Mouse (Mus musculus) kidney, embryonic 14.5 days (tissue): ENCODE data around the gene Gart. TPM values are rescaled to one million over a fixed set of nuclear protein-coding genes. Genes with fewer than 3 reads are reported as not detected.
A peak's percentile ranks its signal among the peaks of the same experiment; 100 is the strongest.

Experiments
- ATAC-seq: fragments of 200-750 bp; cut with Nextera tagmentation; 2 replicates; pipeline ENCODE4 v1.8.0; 2017; ENCODE audit warnings: moderate number of reproducible peaks, mild to moderate bottlenecking, moderate TSS enrichment, moderate library complexity; ENCODE audit not compliant: low FRiP score, low TSS enrichment
- H3K27ac ChIP-seq: fragments of 300-500 bp; sonication (generic); 2 replicates; pipeline ENCODE4 v1.5.1; 2014; ENCODE audit warnings: low read depth, mild to moderate bottlenecking, low read length, moderate library complexity, mixed read lengths
- H3K27me3 ChIP-seq: fragments of 300-500 bp; sonication (generic); 2 replicates; pipeline ENCODE4 v1.6.1; 2014; ENCODE audit warnings: mild to moderate bottlenecking, low read length; ENCODE audit not compliant: control insufficient read depth, insufficient read depth
- H3K36me3 ChIP-seq: fragments of 300-500 bp; sonication (generic); 2 replicates; pipeline ENCODE4 v1.6.1; 2014; ENCODE audit warnings: low read length, mixed read lengths; ENCODE audit not compliant: control insufficient read depth, insufficient read depth
- H3K4me1 ChIP-seq: fragments of 300-500 bp; sonication (generic); 2 replicates; pipeline ENCODE4 v1.6.1; 2014; ENCODE audit warnings: low read length, mixed read lengths; ENCODE audit not compliant: control insufficient read depth, insufficient read depth
- H3K4me2 ChIP-seq: fragments of 300-500 bp; sonication (generic); replicated peaks from 2 replicates; pipeline ENCODE4 v1.6.1; 2014; ENCODE audit warnings: low read depth, mild to moderate bottlenecking, low read length
- H3K4me3 ChIP-seq: fragments of 300-500 bp; sonication (generic); 2 replicates; pipeline ENCODE4 v1.5.1; 2014; ENCODE audit warnings: mild to moderate bottlenecking, low read length
- H3K9ac ChIP-seq: fragments of 300-500 bp; sonication (generic); 2 replicates; pipeline ENCODE4 v1.6.1; 2014; ENCODE audit warnings: low read depth, mild to moderate bottlenecking, low read length, moderate library complexity
- H3K9me3 ChIP-seq: fragments of 300-500 bp; sonication (generic); 2 replicates; pipeline ENCODE4 v1.6.1; 2016; ENCODE audit warnings: low read length; ENCODE audit not compliant: control insufficient read depth
- WGBS: fragments of 180-500 bp; shearing (Covaris S2); extraction: QIAGEN DNeasy Blood & Tissue Kit; methylation state at CpG from one replicate; pipeline ENCODE4 v1.1.7; 2014; 5-methylcytosine and 5-hydroxymethylcytosine counted together
- polyA plus RNA-seq: library from polyadenylated mRNA; unstranded; fragments of >200 nt; fragmentation: Nextera tagmentation; extraction: Ambion mirVana; gene quantifications from 2 replicates; pipeline ENCODE4 v1.2.1, GENCODE M21; 2014

The Gart gene
- polyA plus RNA-seq, 1 experiment from 2014 or later, result 128 TPM

DNA sequence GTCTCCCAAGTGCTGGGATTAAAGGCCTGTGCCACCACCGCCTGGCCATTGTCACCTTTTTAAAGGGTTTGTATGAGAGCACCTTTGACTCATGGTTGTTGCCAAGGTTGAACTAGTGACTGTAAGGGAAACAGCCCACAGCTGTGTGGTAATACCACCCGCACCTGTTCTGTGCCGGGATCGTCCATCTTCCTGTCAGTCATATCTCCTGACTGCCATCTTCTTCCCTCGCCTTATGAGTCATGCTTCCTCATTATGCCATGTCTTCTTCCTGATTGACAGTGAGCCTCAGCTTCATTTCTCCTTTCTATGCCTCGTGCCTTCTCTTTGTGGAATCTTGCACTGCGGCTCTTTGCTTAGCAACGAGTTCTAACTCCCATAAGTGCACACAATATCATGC, 39.8 kb downstream of the Gart start:
- H3K27ac ChIP-seq, result no peak overlapping the region
- H3K9me3 ChIP-seq, result no peaks in the 10 kb centered on the region
- H3K4me1 ChIP-seq, result no peaks in the 10 kb centered on the region
- ATAC-seq, result no peak
- H3K9ac ChIP-seq, result no peak overlapping the region
- no peaks in the 10 kb centered on the region for H3K27me3 ChIP-seq
- no peak overlapping the region for H3K4me2 ChIP-seq
- H3K4me3 ChIP-seq, result no peak overlapping the region
- no peaks in the 10 kb centered on the region for H3K36me3 ChIP-seq
- WGBS, result 92% methylated on average over 8 of the region's 8 CpGs

DNA sequence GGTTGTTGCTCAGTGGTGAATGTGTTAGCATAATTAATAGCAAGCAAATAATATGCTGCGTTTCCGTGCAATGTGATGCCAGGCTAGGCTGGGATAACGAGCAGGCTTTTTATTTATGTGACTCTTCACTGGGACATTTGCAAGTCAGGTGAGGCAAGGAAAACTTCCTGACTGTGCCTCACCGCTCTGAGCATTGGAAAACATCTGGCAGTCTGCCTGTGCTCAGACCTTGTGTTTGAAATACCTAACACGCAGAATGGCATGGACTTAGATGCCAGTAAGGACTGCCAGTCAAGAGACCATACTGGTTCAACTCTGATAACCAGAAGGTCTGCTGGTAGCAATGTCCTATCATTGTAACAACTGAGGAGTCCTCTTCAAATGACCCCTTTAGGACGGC, 41.6 kb downstream of the Gart start:
- Histone ChIP-seq H3K36me3 (no peaks in the 10 kb centered on the region), H3K4me1 (no peaks in the 10 kb centered on the region; the same call in 1 of the 2 replicates), H3K4me3 (no peak overlapping the region), H3K9me3 (no peaks in the 10 kb centered on the region), H3K27ac (no peak overlapping the region), H3K4me2 (no peak overlapping the region), H3K9ac (no peak overlapping the region), H3K27me3 (no peaks in the 10 kb centered on the region)
- no peak for ATAC-seq
- WGBS, result 71% methylated on average over 6 of the region's 6 CpGs

DNA sequence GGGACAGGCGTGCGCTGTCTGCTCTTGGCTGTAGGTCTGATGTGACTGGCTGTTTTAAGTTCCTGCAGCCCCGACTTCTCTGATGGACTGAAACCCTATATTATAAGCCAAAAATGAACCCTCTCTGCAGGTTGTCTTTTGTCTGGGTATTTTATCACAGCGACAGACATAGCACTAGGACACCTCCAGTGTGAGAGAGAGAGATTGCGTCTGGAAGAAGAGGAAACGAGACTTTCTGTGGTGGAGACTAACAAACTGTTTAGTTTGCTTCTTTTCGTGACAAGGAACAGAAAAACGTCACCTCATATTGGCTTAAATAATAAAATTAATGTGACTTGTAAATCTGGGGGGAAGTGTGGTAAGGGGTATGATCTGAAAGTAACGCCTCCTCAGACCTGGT, 45.1 kb downstream of the Gart start:
- Histone ChIP-seq H3K27me3 (peaks cover 2% of the 10 kb centered on the region; the same call in 1 of the 2 replicates), H3K4me2 (no peak overlapping the region), H3K27ac (no peak overlapping the region), H3K9ac (no peak overlapping the region), H3K36me3 (no peaks in the 10 kb centered on the region), H3K4me3 (no peak overlapping the region), H3K9me3 (no peaks in the 10 kb centered on the region), H3K4me1 (no peaks in the 10 kb centered on the region; the same call in 1 of the 2 replicates)
- ATAC-seq, result no peak
- 39% methylated on average over 9 of the region's 9 CpGs for WGBS

DNA sequence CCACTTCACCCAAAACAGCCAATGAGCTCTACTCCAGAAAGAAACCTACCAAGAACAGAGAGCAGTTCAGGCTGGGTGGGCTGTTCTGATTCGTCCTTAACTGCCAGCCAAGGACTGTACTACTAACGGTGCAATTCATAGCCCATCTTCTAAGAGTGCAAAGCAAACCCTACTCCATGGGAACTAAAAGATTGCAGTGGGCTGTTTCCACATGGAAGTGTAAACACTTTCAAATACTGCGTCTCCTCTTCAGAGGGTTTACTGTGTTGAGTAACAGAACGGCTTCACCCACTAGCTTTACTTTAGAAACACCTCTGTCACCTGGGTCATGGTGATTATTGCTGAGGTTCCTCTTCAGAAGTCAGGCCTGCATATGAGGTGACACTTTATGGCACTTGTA, 45.7 kb downstream of the Gart start:
- no peaks in the 10 kb centered on the region for H3K36me3 ChIP-seq
- no peaks in the 10 kb centered on the region for H3K9me3 ChIP-seq
- WGBS, result 24% methylated on average over 4 of the region's 4 CpGs
- no peak overlapping the region for H3K9ac ChIP-seq
- H3K4me1 ChIP-seq, result no peaks in the 10 kb centered on the region; the same call in 1 of the 2 replicates
- ATAC-seq, result no peak
- no peak overlapping the region for H3K4me2 ChIP-seq
- H3K27ac ChIP-seq, result no peak overlapping the region
- peaks cover 2% of the 10 kb centered on the region; the same call in 1 of the 2 replicates for H3K27me3 ChIP-seq
- H3K4me3 ChIP-seq, result no peak overlapping the region

DNA sequence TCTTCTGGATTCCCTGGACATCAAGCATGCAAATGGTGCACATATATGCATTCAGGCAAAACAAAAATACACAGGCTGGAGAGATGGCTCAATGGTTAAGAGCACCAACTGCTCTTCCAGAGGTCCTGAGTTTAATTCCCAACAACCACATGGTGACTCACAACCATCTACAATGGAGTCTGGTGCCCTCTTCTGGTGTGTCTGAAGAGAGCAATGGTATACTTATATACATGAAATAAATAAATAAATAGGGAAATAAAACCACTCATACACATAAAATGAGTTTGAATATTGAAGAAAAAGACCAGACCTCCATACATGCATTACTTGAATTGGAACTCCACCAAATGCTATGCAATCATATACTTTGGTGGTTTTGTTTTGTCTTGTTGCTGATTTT, 47.5 kb downstream of the Gart start:
- Histone ChIP-seq H3K9ac (no peak overlapping the region), H3K27ac (no peak overlapping the region), H3K9me3 (no peaks in the 10 kb centered on the region), H3K27me3 (peaks cover 2% of the 10 kb centered on the region; the same call in 1 of the 2 replicates), H3K36me3 (no peaks in the 10 kb centered on the region), H3K4me1 (no peaks in the 10 kb centered on the region; the same call in 1 of the 2 replicates), H3K4me2 (no peak overlapping the region), H3K4me3 (no peak overlapping the region)
- no peak for ATAC-seq

DNA sequence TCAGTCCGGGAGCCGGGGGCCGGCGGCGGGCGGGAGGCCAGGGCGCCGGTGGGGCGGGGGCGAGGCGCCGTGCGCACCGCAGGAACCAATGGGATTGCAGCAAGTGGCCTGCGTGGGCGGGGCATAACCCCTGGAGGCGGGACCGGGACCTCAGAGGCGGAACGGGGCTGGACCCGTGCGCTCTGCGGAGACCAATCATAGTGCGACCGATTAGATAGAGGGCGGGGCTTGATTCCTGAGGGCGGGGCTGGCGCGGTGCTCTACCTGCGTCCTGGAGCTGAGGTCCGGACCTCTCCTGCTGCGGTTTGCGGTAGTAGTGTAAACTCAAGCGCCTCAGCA, 49.1 kb downstream of the Gart start, which contains the start of gene Tmem50b:
Tmem50b (minus strand) TSS at position 129 of the 339 bp plus-strand sequence.
- H3K4me1 ChIP-seq, result no peaks in the 10 kb centered on the region; the same call in 1 of the 2 replicates
- H3K4me2 ChIP-seq, result peak within 1 kb of the TSS; percentile 80
- peak; percentile 99 for ATAC-seq
- H3K27me3 ChIP-seq, result peaks cover 2% of the 10 kb centered on the region; the same call in 1 of the 2 replicates
- no peaks in the 10 kb centered on the region for H3K36me3 ChIP-seq
- H3K27ac ChIP-seq, result no peak within 1 kb of the TSS
- peak within 1 kb of the TSS; percentile 65 for H3K9ac ChIP-seq
- H3K9me3 ChIP-seq, result no peaks in the 10 kb centered on the region
- 0% methylated on average over 34 of the region's 34 CpGs for WGBS
- peak within 1 kb of the TSS; percentile 61 for H3K4me3 ChIP-seq

DNA sequence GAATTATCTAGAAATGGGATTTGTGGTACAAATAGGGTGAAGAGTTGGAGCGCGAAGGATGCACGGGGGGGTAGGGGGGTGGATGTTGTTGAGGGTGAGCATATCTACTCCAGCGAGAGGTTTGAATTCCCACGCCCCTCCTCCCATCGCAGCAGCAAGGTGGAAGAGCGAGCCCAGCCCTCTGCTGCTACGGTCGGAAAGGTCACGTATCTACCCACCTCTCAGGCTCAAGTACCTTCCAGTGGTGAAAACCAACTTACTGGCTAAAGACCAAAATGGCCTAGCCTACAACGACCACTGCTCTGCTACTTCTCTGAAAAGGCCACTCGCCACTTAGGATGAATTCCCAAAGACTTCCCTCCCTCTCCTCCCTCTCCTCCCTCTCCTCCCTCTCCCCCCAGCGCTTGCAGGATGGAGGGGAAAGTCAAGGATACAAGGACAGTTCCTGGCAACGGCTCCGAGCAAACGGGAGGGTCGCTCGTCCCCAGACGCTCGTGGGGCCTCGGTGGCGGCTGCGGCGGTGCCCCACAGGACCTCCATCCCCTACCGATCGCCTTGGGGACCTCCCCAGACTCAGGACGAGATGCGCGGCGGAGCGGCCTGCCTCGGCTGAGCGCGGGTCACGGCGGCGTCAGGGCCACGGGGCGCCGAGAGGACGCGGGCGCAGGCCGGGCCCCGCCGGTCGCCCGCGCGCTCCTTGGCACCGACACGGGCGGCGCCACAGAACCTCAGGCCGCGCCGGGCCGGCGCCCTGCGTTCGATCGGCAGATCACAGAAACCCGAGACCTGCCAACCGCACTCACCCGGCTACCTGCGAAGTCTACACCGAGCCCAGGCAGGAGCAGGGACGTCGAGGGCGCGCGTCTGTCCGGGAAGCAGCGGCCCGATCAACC, 49.7 kb downstream of the Gart start:
- no peak overlapping the region for H3K27ac ChIP-seq
- H3K27me3 ChIP-seq, result peaks cover 2% of the 10 kb centered on the region; the same call in 1 of the 2 replicates
- no peak; the same call in none of the 2 replicates for ATAC-seq
- H3K36me3 ChIP-seq, result no peaks in the 10 kb centered on the region
- WGBS, result under 1% methylated on average over 74 of the region's 75 CpGs
- peak overlapping the region; percentile 65 for H3K9ac ChIP-seq
- no peaks in the 10 kb centered on the region for H3K9me3 ChIP-seq
- peaks cover 4% of the 10 kb centered on the region for H3K4me1 ChIP-seq
- H3K4me3 ChIP-seq, result peak overlapping the region; percentile 61
- peak overlapping the region; percentile 80 for H3K4me2 ChIP-seq

DNA sequence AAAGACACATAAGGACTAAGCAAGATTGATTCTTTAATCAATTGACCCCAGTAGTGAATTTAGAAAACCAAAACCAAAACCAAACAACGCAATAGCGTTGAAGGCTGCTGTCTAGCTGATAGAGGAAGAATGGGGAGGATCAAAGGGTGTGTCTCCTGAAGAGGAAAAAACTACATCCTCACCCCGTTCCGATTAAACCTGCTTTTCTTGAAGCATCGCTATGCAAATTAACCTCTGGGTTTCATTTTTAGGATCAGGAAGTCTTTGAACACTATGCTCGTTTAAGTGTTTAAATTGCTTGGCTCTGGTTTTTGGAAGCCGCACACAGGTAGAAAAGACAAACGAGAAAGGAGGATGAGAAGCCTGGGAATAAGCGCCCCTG, 50.4 kb downstream of the Gart start:
- Histone ChIP-seq H3K4me3 (peak overlapping the region; percentile 61), H3K27me3 (peaks cover 2% of the 10 kb centered on the region; the same call in 1 of the 2 replicates), H3K4me1 (peaks cover 5% of the 10 kb centered on the region), H3K9ac (no peak overlapping the region), H3K36me3 (no peaks in the 10 kb centered on the region), H3K4me2 (peak overlapping the region; percentile 80), H3K27ac (no peak overlapping the region), H3K9me3 (no peaks in the 10 kb centered on the region)
- ATAC-seq, result no peak
- 18% methylated on average over 9 of the region's 9 CpGs for WGBS

DNA sequence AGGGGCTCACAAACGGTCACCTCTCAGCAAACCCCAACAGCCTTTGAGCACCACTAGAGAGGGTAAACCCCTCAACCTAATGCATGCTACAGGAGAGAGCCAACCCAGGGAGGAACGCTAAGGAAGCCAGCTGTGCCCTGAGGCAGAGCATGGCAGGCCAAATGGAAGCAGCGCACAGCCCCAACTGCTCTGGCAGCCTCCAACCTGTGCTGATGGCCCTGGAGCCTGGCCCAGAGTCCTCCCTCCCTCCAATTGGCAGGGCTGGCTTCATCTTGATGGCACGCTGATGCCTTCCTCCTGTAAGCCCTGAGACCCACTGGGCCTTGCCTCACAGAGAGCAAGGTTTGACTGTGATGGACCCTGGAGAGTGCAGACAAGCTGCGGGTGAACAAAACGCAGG, 51.7 kb downstream of the Gart start:
- no peak overlapping the region for H3K27ac ChIP-seq
- no peak for ATAC-seq
- H3K4me1 ChIP-seq, result peaks cover 5% of the 10 kb centered on the region
- H3K36me3 ChIP-seq, result no peaks in the 10 kb centered on the region
- 74% methylated on average over 6 of the region's 6 CpGs for WGBS
- H3K4me2 ChIP-seq, result no peak overlapping the region
- no peak overlapping the region for H3K9ac ChIP-seq
- no peaks in the 10 kb centered on the region for H3K9me3 ChIP-seq
- no peak overlapping the region for H3K4me3 ChIP-seq
- H3K27me3 ChIP-seq, result peaks cover 2% of the 10 kb centered on the region; the same call in 1 of the 2 replicates
